ENCODE assay signal across 20 mouse cellular contexts in the genomic region with DNA sequence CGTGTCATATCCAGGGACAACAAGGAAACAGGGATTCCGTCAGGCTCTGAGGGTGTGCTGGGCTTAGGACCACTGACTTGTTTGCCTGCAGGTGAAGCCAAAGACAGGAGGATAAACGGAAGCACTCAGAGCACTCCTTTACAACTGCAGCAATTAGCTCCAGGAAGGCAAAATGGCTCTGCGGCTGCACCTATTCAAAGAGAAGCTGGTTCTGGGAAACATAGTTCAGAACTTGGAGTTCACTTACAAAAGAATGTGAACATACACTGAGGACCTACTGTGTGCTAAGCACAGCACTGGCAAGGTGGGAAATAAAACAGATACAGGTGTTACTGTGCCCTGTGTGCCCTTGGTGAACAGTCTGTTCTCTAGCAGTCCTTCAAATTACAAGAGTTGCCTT.
A peak's percentile ranks its signal among the peaks of the same experiment; 100 is the strongest.
DNase-seq lines count a peak whose midpoint lies in the region; ATAC-seq lines count a peak whose summit lies in the region.
"Had no signal": no experiment of that assay in that cellular context is flagged by ENCODE, and none has a peak within 500 bp of the region (broad histone marks: within the 10 kb centered on the region; RNA-seq: fewer than 3 reads in every experiment).

No protein-coding gene starts in this region.

- intact Hi-C loops in heart, postnatal 14 days (cut with DNase I): no loop called here
- intact Hi-C loops in heart, postnatal 10 days (cut with DNase I): no loop called here

- peaks cover 20% of the 10 kb centered on the region for H3K4me1 ChIP-seq in heart, embryonic 10.5 days
- no peaks in the 10 kb centered on the region for H3K4me1 ChIP-seq in midbrain, embryonic 11.5 days (ENCODE audit: control insufficient read depth, insufficient read depth, low read length)
- no peaks in the 10 kb centered on the region for H3K4me1 ChIP-seq in midbrain, embryonic 10.5 days

- H3K4me3 ChIP-seq in heart, embryonic 10.5 days: no peak overlapping the region
- H3K4me3 ChIP-seq in midbrain, embryonic 11.5 days (ENCODE audit: low read depth, low read length): no peak overlapping the region
- no peak overlapping the region for H3K4me3 ChIP-seq in midbrain, embryonic 10.5 days

- no peak overlapping the region for H3K4me2 ChIP-seq in midbrain, embryonic 11.5 days

- no peaks in the 10 kb centered on the region for H3K9me3 ChIP-seq in heart, embryonic 10.5 days
- H3K9me3 ChIP-seq in midbrain, embryonic 11.5 days (ENCODE audit: control insufficient read depth, low read length): no peaks in the 10 kb centered on the region
- no peaks in the 10 kb centered on the region for H3K9me3 ChIP-seq in midbrain, embryonic 10.5 days (replicated peaks)
- H3K9me3 ChIP-seq: G1E had no signal

- H3K9ac ChIP-seq in midbrain, embryonic 11.5 days (ENCODE audit: low read length): no peak overlapping the region

- no peak overlapping the region for H3K27ac ChIP-seq in heart, embryonic 10.5 days
- no peak overlapping the region for H3K27ac ChIP-seq in midbrain, embryonic 11.5 days (ENCODE audit: low read depth, low read length)
- H3K27ac ChIP-seq in midbrain, embryonic 10.5 days (replicated peaks): no peak overlapping the region

- H3K36me3 ChIP-seq in heart, embryonic 10.5 days: peaks cover 45% of the 10 kb centered on the region
- H3K36me3 ChIP-seq in midbrain, embryonic 11.5 days (ENCODE audit: control insufficient read depth, insufficient read depth, low read length): no peaks in the 10 kb centered on the region; the same call in 1 of the 2 replicates
- H3K36me3 ChIP-seq in midbrain, embryonic 10.5 days: peaks cover 26% of the 10 kb centered on the region
- H3K36me3 ChIP-seq: G1E had no signal

- H3K27me3 ChIP-seq in heart, embryonic 10.5 days (ENCODE audit: insufficient read depth, poor library complexity, severe bottlenecking): no peaks in the 10 kb centered on the region
- no peaks in the 10 kb centered on the region for H3K27me3 ChIP-seq in midbrain, embryonic 11.5 days (ENCODE audit: control insufficient read depth, insufficient read depth, low read length)
- peaks cover 5% of the 10 kb centered on the region; the same call in 1 of the 2 replicates for H3K27me3 ChIP-seq in midbrain, embryonic 10.5 days (ENCODE audit: low read depth, poor library complexity, severe bottlenecking)
- H3K27me3 ChIP-seq: CH12.LX, Patski had no signal

- ATAC-seq in midbrain, embryonic 11.5 days (ENCODE audit: low FRiP score): no peak
- ATAC-seq: activated CD4-positive, CD25-positive, alpha-beta regulatory T cell, adult 4 months; CD4-positive, CD25-positive, alpha-beta regulatory T cell, adult 4 months had no signal

- DNase-seq in heart, adult 11 months: peak; percentile 61
- no peak for DNase-seq in heart, postnatal 14 days
- DNase-seq in heart, embryonic 10.5 days (ENCODE audit: low spot score): peak; percentile 25
- no peak for DNase-seq in heart, postnatal 10 days
- DNase-seq in midbrain, embryonic 11.5 days (ENCODE audit: low spot score, missing footprints): peak; percentile 53
- no peak for DNase-seq in midbrain, embryonic 10.5 days (ENCODE audit: low spot score)
- DNase-seq: adrenal gland, adult 8-10 months; adrenal gland, postnatal 10 days; adrenal gland, postnatal 14 days; adrenal gland, postnatal 25 days; adrenal gland, postnatal 36 days; B cell, adult 2 months; cerebellum, adult 11 months; cerebellum, adult 11-12 months; cerebellum, adult 18-20 months had no signal

- WGBS in heart, embryonic 10.5 days: 86% methylated on average over 4 of the region's 4 CpGs
- 84% methylated on average over 4 of the region's 4 CpGs for WGBS in midbrain, embryonic 11.5 days
- 85% methylated on average over 4 of the region's 4 CpGs for WGBS in midbrain, embryonic 10.5 days

Comparison
In these comparisons a context has a peak if more than half of its experiments do, and no peak if none do; other contexts are left out.
1. DNase-seq: peak in heart, adult 11 months (single experiment), heart, embryonic 10.5 days (single experiment) and midbrain, embryonic 11.5 days (single experiment); none in heart, postnatal 14 days (0 of 2), heart, postnatal 10 days (0 of 2) and midbrain, embryonic 10.5 days (single experiment).